Mouse (Mus musculus) gastrocnemius, adult 8-10 months (tissue): ENCODE data around the gene Hpca. TPM values are rescaled to one million over a fixed set of nuclear protein-coding genes. Genes with fewer than 3 reads are reported as not detected.

Experiments used
- total RNA-seq, 4 experiments: library from RNA; stranded (reverse); gene quantifications; 2 replicates each; pipeline ENCODE4 v1.2.4; 2022

The Hpca gene
- total RNA-seq, 4 experiments from 2014 or later, result not detected

Other genes starting within 250 kb of the Hpca start
- gene Trim62, start 238.5 kb downstream of the Hpca start, total RNA-seq, result under 1 TPM; 0.36 to 0.67 (median 0.45) TPM
- gene Azin2, start 159.6 kb downstream of the Hpca start, total RNA-seq, result 1 to 10 TPM; 2.1 to 3.8 (median 2.7) TPM
- gene Ak2, start 130.1 kb downstream of the Hpca start, total RNA-seq, result 10 to 100 TPM; 24.9 to 28.2 (median 26.3) TPM
- 10 to 100 TPM; 23.6 to 27.2 (median 25.0) TPM for gene Rnf19b, start 63.8 kb downstream of the Hpca start, total RNA-seq
- not detected for gene Tmem54, start 16.5 kb downstream of the Hpca start, total RNA-seq
- 10 to 100 TPM; 48.3 to 65.7 (median 58.5) TPM for gene Fndc5, start 15.0 kb upstream of the Hpca start, total RNA-seq
- 1 to 10 TPM; 3.8 to 4.6 (median 4.4) TPM for gene S100pbp, start 67.7 kb upstream of the Hpca start, total RNA-seq
- 10 to 100 TPM; 31.2 to 44.4 (median 35.3) TPM for gene Yars, start 67.7 kb upstream of the Hpca start, total RNA-seq
- 1 to 10 TPM in 1 of 4 experiments, under 1 TPM in 3; 0.58 to 1.6 (median 0.75) TPM for gene C77080, start 139.4 kb upstream of the Hpca start, total RNA-seq
- gene Sync, start 165.6 kb upstream of the Hpca start, total RNA-seq, result 10 to 100 TPM; 46.1 to 56.7 (median 48.1) TPM
- gene Rbbp4, start 213.3 kb upstream of the Hpca start, total RNA-seq, result 10 to 100 TPM; 35.5 to 40.8 (median 40.0) TPM
- gene Zbtb8os, start 213.7 kb upstream of the Hpca start, total RNA-seq, result 10 to 100 TPM; 24.3 to 32.6 (median 26.6) TPM